In the genomic region with DNA sequence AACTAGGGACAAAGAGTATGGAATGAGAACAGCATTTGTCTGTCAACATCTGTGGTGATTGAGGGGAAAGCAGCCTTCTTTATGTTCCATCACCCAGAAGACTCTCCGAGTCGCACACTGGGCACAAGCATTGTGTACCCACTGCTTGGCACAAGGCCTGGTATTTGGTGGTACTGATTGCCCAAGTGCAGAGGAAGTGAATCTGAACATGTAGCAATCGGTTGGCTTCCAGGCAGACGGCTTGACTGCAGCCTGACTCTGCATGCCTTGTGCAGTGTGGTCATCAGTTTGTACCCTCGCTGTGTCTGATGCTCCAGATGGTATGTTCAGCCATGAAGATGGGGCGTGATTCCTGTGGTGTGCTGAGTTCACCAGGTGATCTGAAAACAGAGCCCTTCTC, we compare ENCODE assay signal across 12 mouse cellular contexts. TPM values are rescaled to one million over a fixed set of nuclear protein-coding genes. Genes with fewer than 3 reads are reported as not detected.
A peak's percentile ranks its signal among the peaks of the same experiment; 100 is the strongest.
DNase-seq lines count a peak whose midpoint lies in the region; ATAC-seq and TF ChIP-seq lines count a peak whose summit lies in the region.
"Had no signal": no experiment of that assay in that cellular context is flagged by ENCODE, and none has a peak within 500 bp of the region (broad histone marks: within the 10 kb centered on the region; RNA-seq: fewer than 3 reads in every experiment).

No protein-coding gene starts in this region.

- no peak overlapping the region for H3K4me2 ChIP-seq in hindbrain, embryonic 16.5 days (ENCODE audit: low read length)
- H3K4me2 ChIP-seq: limb, embryonic 12.5 days had no signal

- DNase-seq in cerebellum, postnatal 10 days: peak; percentile 20 to 31
- no peak for DNase-seq in cerebellum, adult 9-10 months
- peak; percentile 52 to 53 for DNase-seq in lung, adult 18-20 months
- no peak for DNase-seq in lung, adult 2 months
- peak; percentile 7 to 16 for DNase-seq in heart, postnatal 10 days
- DNase-seq in monocyte, adult 2 months (ENCODE audit: low read depth in 1 of 2, low spot score in 2 of 2): peak; percentile 76 to 81
- DNase-seq in kidney, postnatal 25 days: no peak
- DNase-seq: B cell, adult 2 months had no signal

- H3K4me1 ChIP-seq in lung, adult 2 months (ENCODE audit: control insufficient read depth, insufficient read depth, low read length): no peaks in the 10 kb centered on the region
- peaks cover under 1% of the 10 kb centered on the region for H3K4me1 ChIP-seq in hindbrain, embryonic 16.5 days (ENCODE audit: control insufficient read depth, insufficient read depth, low read depth, low read length)
- H3K4me1 ChIP-seq: limb, embryonic 12.5 days had no signal

- intact Hi-C loops in heart, postnatal 10 days (cut with DNase I): no loop called here

- ATAC-seq in hindbrain, embryonic 16.5 days: no peak

- TF ChIP-seq CTCF in lung, adult 2 months (IDR thresholded peaks at IDR 0.05; ENCODE audit: insufficient read depth, low read length): no peak

- 48% methylated on average over 6 of the region's 6 CpGs for WGBS in lung, adult 2 months
- WGBS in hindbrain, embryonic 16.5 days: 77% methylated on average over 6 of the region's 6 CpGs

- H3K27me3 ChIP-seq in hindbrain, embryonic 16.5 days (replicated peaks; ENCODE audit: control insufficient read depth, insufficient read depth, low read length): no peaks in the 10 kb centered on the region
- H3K27me3 ChIP-seq: limb, embryonic 12.5 days had no signal

- H3K9me3 ChIP-seq in hindbrain, embryonic 16.5 days (ENCODE audit: control insufficient read depth, low read length): peaks cover 4% of the 10 kb centered on the region; the same call in 1 of the 2 replicates
- H3K9me3 ChIP-seq: hindbrain, embryonic 10.5 days; limb, embryonic 12.5 days; midbrain, embryonic 10.5 days had no signal

- no peaks in the 10 kb centered on the region for H3K36me3 ChIP-seq in hindbrain, embryonic 16.5 days (ENCODE audit: control insufficient read depth, insufficient read depth, low read length)
- H3K36me3 ChIP-seq: hindbrain, embryonic 10.5 days; limb, embryonic 12.5 days; midbrain, embryonic 10.5 days had no signal

- H3K27ac ChIP-seq in hindbrain, embryonic 16.5 days (ENCODE audit: low read depth, low read length): no peak overlapping the region
- H3K27ac ChIP-seq: hindbrain, embryonic 10.5 days; limb, embryonic 12.5 days; midbrain, embryonic 10.5 days had no signal

- no peak for TF ChIP-seq POLR2A in lung, adult 2 months (IDR thresholded peaks at IDR 0.05; ENCODE audit: borderline replicate concordance, extremely low read depth, low read depth, low read length)

- H3K4me3 ChIP-seq in lung, adult 2 months (replicated peaks; ENCODE audit: extremely low read depth, low read depth, low read length): no peak overlapping the region
- no peak overlapping the region for H3K4me3 ChIP-seq in hindbrain, embryonic 16.5 days (ENCODE audit: low read length)
- H3K4me3 ChIP-seq: hindbrain, embryonic 10.5 days; limb, embryonic 12.5 days; midbrain, embryonic 10.5 days had no signal

- H3K9ac ChIP-seq in hindbrain, embryonic 16.5 days (ENCODE audit: low read depth, low read length): no peak overlapping the region
- H3K9ac ChIP-seq: limb, embryonic 12.5 days had no signal

RNA-seq across cellular contexts. Expression of a gene that starts 39.8 kb away (rescaled TPM):
- 10.9 and 14.3 TPM in 2 replicates for polyA plus RNA-seq in lung, adult 2 months (2012; rRNA removed)
- 10 to 100 TPM; 13.9 to 15.6 TPM for total RNA-seq in heart, postnatal 10 days (2021)
- polyA plus RNA-seq in hindbrain, embryonic 16.5 days (2015; fragmentation: Nextera tagmentation; extraction: Ambion mirVana): 73.8 and 77.8 TPM in 2 replicates

Comparison
In these comparisons a context has a peak if more than half of its experiments do, and no peak if none do; other contexts are left out.
1. DNase-seq: peak in cerebellum, postnatal 10 days (2 of 2), lung, adult 18-20 months (2 of 2), heart, postnatal 10 days (2 of 2) and monocyte, adult 2 months (2 of 2); none in cerebellum, adult 9-10 months (single experiment), lung, adult 2 months (single experiment) and kidney, postnatal 25 days (0 of 2).